Mouse (Mus musculus) heart, embryonic 10.5 days (tissue): ENCODE data around the gene Orm2. TPM values are rescaled to one million over a fixed set of nuclear protein-coding genes. Genes with fewer than 3 reads are reported as not detected.

Experiments
- DNase-seq: peaks from one replicate; pipeline ENCODE4 v3.0.0-alpha.2; 2017; ENCODE audit warnings: low spot score
- H3K27ac ChIP-seq: fragments of 300-500 bp; sonication (generic); 2 replicates; pipeline ENCODE4 v1.5.1; 2016; ENCODE audit warnings: mild to moderate bottlenecking
- H3K27me3 ChIP-seq: fragments of 300-500 bp; sonication (generic); 2 replicates; pipeline ENCODE4 v1.6.1; 2016; ENCODE audit warnings: mild to moderate bottlenecking; ENCODE audit not compliant: poor library complexity, insufficient read depth, severe bottlenecking
- H3K36me3 ChIP-seq: fragments of 300-500 bp; sonication (generic); 2 replicates; pipeline ENCODE4 v1.6.1; 2016; ENCODE audit warnings: mild to moderate bottlenecking, moderate library complexity
- H3K4me1 ChIP-seq: fragments of 300-500 bp; sonication (generic); 2 replicates; pipeline ENCODE4 v1.6.1; 2016; ENCODE audit warnings: mild to moderate bottlenecking
- H3K4me3 ChIP-seq: fragments of 300-500 bp; sonication (generic); 2 replicates; pipeline ENCODE4 v1.5.1; 2016; ENCODE audit warnings: mild to moderate bottlenecking, moderate library complexity
- H3K9me3 ChIP-seq: fragments of 300-500 bp; sonication (generic); 2 replicates; pipeline ENCODE4 v1.6.1; 2016; ENCODE audit warnings: mild to moderate bottlenecking, moderate library complexity
- WGBS: fragments of 180-500 bp; shearing (Covaris S2); methylation state at CpG from one replicate; pipeline ENCODE4 v1.1.7; 2016; 5-methylcytosine and 5-hydroxymethylcytosine counted together
- polyA plus RNA-seq: library from polyadenylated mRNA; unstranded; fragments of >200 nt; fragmentation: Nextera tagmentation; extraction: Ambion mirVana; gene quantifications from 2 replicates; pipeline ENCODE4 v1.2.1, GENCODE M21; 2016

The Orm2 gene
- polyA plus RNA-seq, 1 experiment from 2014 or later = not detected

DNA sequence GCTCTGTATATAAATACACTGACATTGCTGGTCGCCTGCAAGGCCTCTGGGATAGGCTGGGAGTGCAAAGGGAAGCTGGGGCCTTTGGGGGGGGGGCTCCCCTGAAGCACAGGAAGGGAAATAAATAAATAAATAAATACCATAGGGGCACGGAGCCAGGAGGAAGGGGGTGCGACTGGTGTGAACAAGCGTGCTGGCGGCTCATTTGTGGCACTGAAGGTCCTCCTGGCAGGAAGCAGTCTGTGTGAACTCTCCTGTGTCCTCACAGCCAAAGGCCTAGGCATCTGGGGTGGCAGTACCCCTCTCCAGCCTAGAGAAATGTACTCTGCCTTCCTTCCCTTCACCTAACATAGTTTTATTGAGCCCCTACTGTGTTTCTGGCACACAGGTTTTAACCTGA lies 52.7 kb downstream of the Orm2 start:
- 77% methylated on average over 5 of the region's 5 CpGs for WGBS
- Histone ChIP-seq H3K27me3 (peaks cover 9% of the 10 kb centered on the region; the same call in 1 of the 2 replicates), H3K9me3 (no peaks in the 10 kb centered on the region)

More for the DNA sequence above, 52.7 kb downstream of the Orm2 start:
- H3K27ac ChIP-seq = no peak overlapping the region
- peaks cover 21% of the 10 kb centered on the region for H3K4me1 ChIP-seq
- no peak overlapping the region for H3K4me3 ChIP-seq
- H3K36me3 ChIP-seq = no peaks in the 10 kb centered on the region
- DNase-seq = no peak

Other genes with a start within 250 kb of the Orm2 start
- gene Ambp, start 207.7 kb upstream of the Orm2 start, polyA plus RNA-seq = 5.8 and 158 TPM in 2 replicates
- gene Kif12, start 190.3 kb upstream of the Orm2 start, polyA plus RNA-seq = 0.12 and 3.4 TPM in 2 replicates
- gene Col27a1, start 148.4 kb upstream of the Orm2 start, polyA plus RNA-seq = 2.3 and 4.3 TPM in 2 replicates
- not detected in 2 replicates for gene Orm1, start 17.9 kb upstream of the Orm2 start, polyA plus RNA-seq
- gene Orm3, start 6.3 kb upstream of the Orm2 start, polyA plus RNA-seq = not detected in 2 replicates
- gene Akna, start 40.9 kb downstream of the Orm2 start, polyA plus RNA-seq = 4.6 and 9.0 TPM in 2 replicates
- 4.0 and 5.3 TPM in 2 replicates for gene Whrn, start 133.5 kb downstream of the Orm2 start, polyA plus RNA-seq
- gene Atp6v1g1, start 182.3 kb downstream of the Orm2 start, polyA plus RNA-seq = 190 and 227 TPM in 2 replicates
- gene Tmem268, start 196.3 kb downstream of the Orm2 start, polyA plus RNA-seq = 7.9 and 9.3 TPM in 2 replicates
- not detected in 2 replicates for gene Gm11213, start 242.8 kb downstream of the Orm2 start, polyA plus RNA-seq